Mouse (Mus musculus): ENCODE results near the gene Apba2. TPM values are rescaled to one million over a fixed set of nuclear protein-coding genes. Genes with fewer than 3 reads are reported as not detected.

Apba2 gene
- polyA plus RNA-seq, 1 experiment from 2014 or later, result 112 TPM

GRCm38 (mm10) chr7:64754161-64754560 is 252.7 kb downstream of the Apba2 start:
- H3K9ac ChIP-seq, result no peak overlapping the region
- H3K4me3 ChIP-seq, result no peak overlapping the region
- H3K4me1 ChIP-seq, result peaks cover 2% of the 10 kb centered on the region; the same call in 1 of the 2 replicates
- ATAC-seq (ENCODE audit: low FRiP score), result no peak
- peaks cover 10% of the 10 kb centered on the region; the same call in 1 of the 2 replicates for H3K36me3 ChIP-seq
- WGBS, result 71% methylated on average over 7 of the region's 7 CpGs
- no peak overlapping the region for H3K4me2 ChIP-seq (replicated peaks)
- H3K27me3 ChIP-seq, result no peaks in the 10 kb centered on the region
- H3K9me3 ChIP-seq (replicated peaks), result no peaks in the 10 kb centered on the region
- no peak overlapping the region for H3K27ac ChIP-seq

DNA sequence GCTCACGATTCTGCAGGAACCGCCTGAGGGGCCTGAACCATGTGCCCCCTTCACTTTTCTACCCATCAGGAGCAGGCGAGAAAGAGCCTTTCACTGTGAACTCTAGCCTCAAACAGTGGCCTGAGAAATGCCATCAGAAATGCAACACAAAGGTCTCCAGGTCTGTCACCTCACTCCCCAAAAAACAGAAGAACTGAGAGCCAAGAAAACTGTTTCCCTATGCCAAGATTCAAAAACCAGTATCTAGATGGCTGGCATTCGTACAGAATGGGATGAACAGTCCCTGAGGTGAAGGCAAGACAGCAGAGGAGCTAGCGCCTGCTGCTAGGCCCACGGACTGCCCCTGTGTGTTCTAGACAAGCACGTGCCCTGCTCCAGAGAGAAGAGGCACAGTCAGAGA is 253.6 kb downstream of the Apba2 start:
- no peaks in the 10 kb centered on the region for H3K27me3 ChIP-seq
- H3K4me1 ChIP-seq, result peaks cover 2% of the 10 kb centered on the region; the same call in 1 of the 2 replicates
- H3K4me3 ChIP-seq, result no peak overlapping the region
- no peak for ATAC-seq (ENCODE audit: low FRiP score)
- H3K4me2 ChIP-seq (replicated peaks), result no peak overlapping the region
- no peak overlapping the region for H3K27ac ChIP-seq
- H3K9me3 ChIP-seq (replicated peaks), result no peaks in the 10 kb centered on the region
- 96% methylated on average over 7 of the region's 7 CpGs for WGBS
- H3K9ac ChIP-seq, result no peak overlapping the region
- peaks cover 10% of the 10 kb centered on the region; the same call in 1 of the 2 replicates for H3K36me3 ChIP-seq

DNA sequence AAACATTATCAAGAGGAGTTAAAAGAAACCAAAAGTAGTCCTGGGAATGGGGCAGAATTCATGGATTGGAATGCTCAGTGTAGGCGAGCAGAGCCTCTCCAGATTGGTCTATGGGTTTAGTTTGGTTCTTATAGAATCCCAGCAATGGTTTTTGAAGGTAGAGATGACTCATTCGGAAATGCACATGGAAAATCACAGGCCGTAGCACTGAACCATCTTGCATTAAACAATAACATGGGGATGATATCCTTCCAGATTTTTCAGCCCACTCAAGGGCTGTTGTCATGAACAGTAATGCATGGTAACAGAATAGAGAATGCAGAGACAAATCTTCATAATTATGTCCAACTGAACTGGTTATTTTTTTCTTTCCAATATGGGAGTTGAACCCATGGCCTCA is 264.1 kb downstream of the Apba2 start:
- H3K9me3 ChIP-seq (replicated peaks), result no peaks in the 10 kb centered on the region
- H3K4me2 ChIP-seq (replicated peaks), result no peak overlapping the region
- H3K4me1 ChIP-seq, result no peaks in the 10 kb centered on the region
- no peaks in the 10 kb centered on the region for H3K27me3 ChIP-seq
- H3K4me3 ChIP-seq, result no peak overlapping the region
- 82% methylated on average over 3 of the region's 3 CpGs for WGBS
- H3K9ac ChIP-seq, result no peak overlapping the region
- ATAC-seq (ENCODE audit: low FRiP score), result no peak
- H3K36me3 ChIP-seq, result no peaks in the 10 kb centered on the region
- no peak overlapping the region for H3K27ac ChIP-seq

DNA sequence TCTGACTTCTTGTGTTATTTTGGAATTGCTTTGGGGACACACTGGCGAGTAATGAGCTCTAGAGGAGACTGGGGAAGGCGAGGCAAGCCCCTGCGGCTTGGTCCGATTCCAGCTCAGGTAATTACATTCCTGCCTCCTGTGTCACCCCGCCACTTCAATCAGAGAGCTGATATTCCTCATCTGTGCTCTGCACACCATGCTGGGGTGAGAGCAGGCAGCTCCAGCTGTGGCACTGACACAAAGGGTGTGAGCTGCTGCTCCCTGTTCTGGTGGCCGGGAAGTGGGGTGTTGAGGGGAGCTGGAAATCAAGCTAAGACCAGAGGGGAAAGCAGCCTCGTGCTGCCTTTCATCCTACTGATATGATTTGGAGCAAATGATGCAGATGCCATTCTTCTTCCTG is 268.3 kb downstream of the Apba2 start:
- H3K9ac ChIP-seq, result no peak overlapping the region
- H3K4me3 ChIP-seq, result no peak overlapping the region
- WGBS, result 44% methylated on average over 7 of the region's 7 CpGs
- no peaks in the 10 kb centered on the region for H3K36me3 ChIP-seq
- peaks cover 8% of the 10 kb centered on the region; the same call in 1 of the 2 replicates for H3K4me1 ChIP-seq
- no peaks in the 10 kb centered on the region for H3K9me3 ChIP-seq (replicated peaks)
- H3K27ac ChIP-seq, result peak overlapping the region; percentile 62
- H3K4me2 ChIP-seq (replicated peaks), result no peak overlapping the region
- no peaks in the 10 kb centered on the region for H3K27me3 ChIP-seq
- peak; percentile 53 for ATAC-seq (ENCODE audit: low FRiP score)

DNA sequence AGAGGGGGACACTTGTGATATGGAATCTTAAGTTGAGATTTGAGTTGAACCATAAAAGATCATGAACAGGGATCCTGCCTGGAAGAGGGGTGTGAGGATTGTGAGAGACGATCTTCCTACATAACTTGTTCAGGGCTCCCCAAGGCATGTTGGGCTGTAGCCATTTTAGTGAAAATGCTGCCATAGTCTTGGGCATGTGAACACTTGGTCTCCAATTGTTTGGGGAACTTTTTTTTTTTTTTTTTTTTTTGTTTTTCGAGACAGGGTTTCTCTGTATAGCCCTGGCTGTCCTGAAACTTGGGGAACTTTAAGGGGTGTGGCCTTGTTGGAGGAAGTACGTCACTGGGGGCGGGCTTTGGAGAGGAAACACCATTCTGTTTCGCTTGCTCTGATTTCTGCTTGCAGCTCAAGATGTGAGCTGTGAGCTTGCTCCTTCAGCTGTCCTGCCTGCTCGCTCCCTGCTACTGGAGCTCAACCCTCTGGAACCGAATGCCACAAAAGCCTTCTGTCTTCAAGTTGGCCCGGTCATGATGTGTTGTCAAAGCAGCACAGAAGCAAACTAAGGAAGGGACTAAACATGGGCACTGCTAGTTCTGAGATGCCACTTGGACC is 269.4 kb downstream of the Apba2 start:
- no peak for ATAC-seq (ENCODE audit: low FRiP score)
- 0 out of 2 replicates have a peak overlapping the region, but pooled peaks have one; percentile 62 for H3K27ac ChIP-seq
- H3K4me3 ChIP-seq, result no peak overlapping the region
- no peak overlapping the region for H3K4me2 ChIP-seq (replicated peaks)
- peaks cover 8% of the 10 kb centered on the region; the same call in 1 of the 2 replicates for H3K4me1 ChIP-seq
- H3K36me3 ChIP-seq, result no peaks in the 10 kb centered on the region
- no peaks in the 10 kb centered on the region for H3K9me3 ChIP-seq (replicated peaks)
- no peaks in the 10 kb centered on the region for H3K27me3 ChIP-seq
- 78% methylated on average over 8 of the region's 8 CpGs for WGBS
- H3K9ac ChIP-seq, result no peak overlapping the region

- no peak overlapping the region for H3K4me3 ChIP-seq
- H3K9ac ChIP-seq, result no peak overlapping the region
- no peaks in the 10 kb centered on the region for H3K36me3 ChIP-seq
- 44% methylated on average over 10 of the region's 10 CpGs for WGBS
- no peaks in the 10 kb centered on the region for H3K27me3 ChIP-seq
- H3K9me3 ChIP-seq (replicated peaks), result no peaks in the 10 kb centered on the region
- no peak overlapping the region for H3K4me2 ChIP-seq (replicated peaks)
- H3K4me1 ChIP-seq, result peaks cover 8% of the 10 kb centered on the region; the same call in 1 of the 2 replicates
- H3K27ac ChIP-seq, result no peak overlapping the region
- ATAC-seq (ENCODE audit: low FRiP score), result no peak
Measured at GRCm38 (mm10) chr7:64773465-64773864, 272.0 kb downstream of the Apba2 start.

GRCm38 (mm10) chr7:64776708-64777489 is 275.4 kb downstream of the Apba2 start:
- Histone ChIP-seq H3K4me1 (peaks cover 12% of the 10 kb centered on the region; the same call in 1 of the 2 replicates), H3K4me3 (no peak overlapping the region), H3K9ac (no peak overlapping the region), H3K27ac (no peak overlapping the region), H3K27me3 (no peaks in the 10 kb centered on the region), H3K36me3 (no peaks in the 10 kb centered on the region), H3K4me2 (replicated peaks) (no peak overlapping the region), H3K9me3 (replicated peaks) (no peaks in the 10 kb centered on the region)
- no peak for ATAC-seq (ENCODE audit: low FRiP score)
- WGBS, result 91% methylated on average over 13 of the region's 13 CpGs

DNA sequence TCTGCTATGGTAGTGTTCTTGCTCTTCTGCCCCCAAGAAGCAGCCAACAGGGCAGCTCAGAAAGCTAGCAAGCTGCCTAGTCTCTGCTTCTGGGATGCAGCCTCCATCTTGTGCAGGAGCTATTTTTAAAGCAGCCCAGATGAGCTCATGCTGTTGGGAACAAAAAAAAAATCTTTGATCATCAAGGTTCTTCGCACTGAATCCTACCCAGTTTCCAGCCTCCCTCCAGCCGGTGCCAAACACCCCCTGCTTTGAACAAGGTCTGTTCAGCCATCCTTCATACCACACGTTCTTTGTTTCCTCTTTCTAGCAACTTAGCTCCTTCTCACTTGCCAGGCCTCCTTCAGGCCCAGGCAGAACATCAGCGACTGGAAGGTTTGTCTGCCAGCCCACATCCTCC is 278.0 kb downstream of the Apba2 start:
- H3K27me3 ChIP-seq, result no peaks in the 10 kb centered on the region
- no peaks in the 10 kb centered on the region for H3K9me3 ChIP-seq (replicated peaks)
- no peak overlapping the region for H3K4me2 ChIP-seq (replicated peaks)
- no peak overlapping the region for H3K4me3 ChIP-seq
- ATAC-seq (ENCODE audit: low FRiP score), result no peak
- H3K27ac ChIP-seq, result no peak overlapping the region
- 82% methylated on average over 4 of the region's 4 CpGs for WGBS
- H3K36me3 ChIP-seq, result no peaks in the 10 kb centered on the region
- H3K4me1 ChIP-seq, result 0 out of 2 replicates have a peak, but pooled peaks cover 4% of the 10 kb centered on the region
- no peak overlapping the region for H3K9ac ChIP-seq

- no peaks in the 10 kb centered on the region for H3K36me3 ChIP-seq
- H3K9ac ChIP-seq, result no peak overlapping the region
- no peaks in the 10 kb centered on the region for H3K9me3 ChIP-seq (replicated peaks)
- H3K4me1 ChIP-seq, result 0 out of 2 replicates have a peak, but pooled peaks cover 4% of the 10 kb centered on the region
- H3K4me2 ChIP-seq (replicated peaks), result no peak overlapping the region
- WGBS, result 42% methylated on average over 3 of the region's 3 CpGs
- no peak for ATAC-seq (ENCODE audit: low FRiP score)
- no peak overlapping the region for H3K27ac ChIP-seq
- H3K4me3 ChIP-seq, result no peak overlapping the region
- H3K27me3 ChIP-seq, result no peaks in the 10 kb centered on the region
Measured at GRCm38 (mm10) chr7:64785040-64785439, 283.5 kb downstream of the Apba2 start.

- 74% methylated on average over 9 of the region's 9 CpGs for WGBS
Measured at GRCm38 (mm10) chr7:64791145-64791544, 289.6 kb downstream of the Apba2 start.

GRCm38 (mm10) chr7:64792031-64792430 is 290.5 kb downstream of the Apba2 start:
- Histone ChIP-seq H3K27ac (no peak overlapping the region), H3K9ac (no peak overlapping the region), H3K9me3 (replicated peaks) (no peaks in the 10 kb centered on the region), H3K4me1 (no peaks in the 10 kb centered on the region), H3K27me3 (no peaks in the 10 kb centered on the region), H3K36me3 (no peaks in the 10 kb centered on the region), H3K4me3 (no peak overlapping the region), H3K4me2 (replicated peaks) (no peak overlapping the region)
- WGBS, result 72% methylated on average over 8 of the region's 8 CpGs
- no peak for ATAC-seq (ENCODE audit: low FRiP score)

More at GRCm38 (mm10) chr7:64791145-64791544, 289.6 kb downstream of the Apba2 start:
- no peak overlapping the region for H3K4me3 ChIP-seq
- no peaks in the 10 kb centered on the region for H3K27me3 ChIP-seq
- no peak overlapping the region for H3K9ac ChIP-seq
- H3K27ac ChIP-seq, result no peak overlapping the region
- no peak for ATAC-seq (ENCODE audit: low FRiP score)
- H3K4me1 ChIP-seq, result no peaks in the 10 kb centered on the region
- no peaks in the 10 kb centered on the region for H3K36me3 ChIP-seq
- H3K9me3 ChIP-seq (replicated peaks), result no peaks in the 10 kb centered on the region
- H3K4me2 ChIP-seq (replicated peaks), result no peak overlapping the region

DNA sequence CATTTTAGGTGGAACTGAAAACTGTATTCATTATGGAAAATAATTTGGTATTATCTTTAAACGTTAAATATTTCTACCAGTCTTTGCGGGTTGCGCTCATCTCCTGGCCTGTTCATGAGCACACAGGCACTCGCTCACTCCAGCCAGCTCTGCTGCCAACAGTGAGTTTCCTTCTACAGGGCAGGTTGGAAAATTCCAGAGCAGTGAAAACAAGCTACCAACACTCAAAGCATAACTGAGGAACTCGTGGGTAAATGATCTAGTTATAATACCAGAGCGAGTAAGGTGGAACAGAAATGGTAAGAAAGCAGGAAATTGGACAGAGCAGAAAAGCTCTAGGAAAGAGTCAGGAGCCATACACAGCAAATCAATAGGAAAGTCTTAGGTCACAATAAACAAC is 294.0 kb downstream of the Apba2 start:
- Histone ChIP-seq H3K4me3 (no peak overlapping the region), H3K4me2 (replicated peaks) (no peak overlapping the region), H3K27me3 (no peaks in the 10 kb centered on the region), H3K9ac (no peak overlapping the region), H3K4me1 (no peaks in the 10 kb centered on the region), H3K36me3 (no peaks in the 10 kb centered on the region), H3K27ac (no peak overlapping the region), H3K9me3 (replicated peaks) (no peaks in the 10 kb centered on the region)
- no peak for ATAC-seq (ENCODE audit: low FRiP score)
- WGBS, result 86% methylated on average over 6 of the region's 6 CpGs
